Mouse (Mus musculus) neural tube, postnatal 0 days (tissue): ENCODE measurements around the gene Pcnx3. TPM values are rescaled to one million over a fixed set of nuclear protein-coding genes. Genes with fewer than 3 reads are reported as not detected.

ENCODE experiments used
- microRNA-seq: library from miRNA; unstranded; fragments of <30 nt; microRNA quantifications from one replicate; pipeline ENCODE4, GENCODE M21; 2016
- polyA plus RNA-seq: library from polyadenylated mRNA; unstranded; fragments of >200 nt; fragmentation: Nextera tagmentation; extraction: Ambion mirVana; gene quantifications from 2 replicates; pipeline ENCODE4 v1.2.1, GENCODE M21; 2015

Gene Pcnx3
- 16.5 and 22.2 TPM in 2 replicates for polyA plus RNA-seq

DNA sequence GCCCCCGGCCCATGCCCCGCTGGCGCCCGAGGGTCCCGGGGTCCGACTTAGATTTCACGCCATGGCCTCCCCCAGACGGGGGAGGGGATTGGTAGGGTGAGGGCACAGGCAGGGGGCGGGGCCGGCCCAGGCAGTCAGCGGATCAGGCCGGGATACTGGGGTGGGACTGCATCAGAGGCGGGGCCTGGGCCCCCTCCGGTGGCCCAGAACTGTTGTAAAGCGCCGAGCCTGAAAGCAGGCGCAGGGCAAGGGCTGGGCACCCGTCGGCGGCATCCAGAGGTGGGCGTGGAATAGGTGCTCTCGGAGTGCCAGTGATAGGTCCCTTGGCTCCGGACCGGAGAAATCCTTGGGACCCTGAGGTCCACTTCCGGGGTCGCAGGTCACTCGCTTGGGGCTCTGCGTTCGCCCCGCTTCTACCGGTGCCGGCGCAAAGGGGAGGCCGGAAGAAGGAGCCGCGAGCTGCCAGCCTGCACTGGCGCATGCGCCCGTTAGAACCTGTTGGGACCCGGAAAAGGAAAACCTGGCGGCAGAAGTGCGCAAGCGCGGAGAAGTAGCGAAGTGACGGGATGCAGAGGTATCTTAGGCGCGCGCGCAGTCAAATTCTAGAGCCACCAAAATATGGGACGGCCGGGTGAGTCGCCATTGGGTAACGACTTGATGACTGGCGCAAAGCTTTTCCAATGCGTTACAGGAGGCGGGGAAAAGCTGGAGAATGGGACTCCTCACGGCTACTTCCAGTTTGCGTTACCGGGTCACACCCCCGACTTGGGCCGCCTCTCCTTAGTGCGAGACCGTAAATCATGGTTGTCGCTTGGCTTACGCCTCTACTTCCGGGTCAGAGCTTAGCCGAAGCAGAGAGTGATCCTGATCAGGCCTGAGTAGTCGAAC is at the start of gene Pcnx3, which contains the start of gene Map3k11:
Gene Pcnx3 (minus strand): TSS at position 709 of the 888 bp plus-strand sequence.
Gene Map3k11 (plus strand): TSS at position 543 of the 888 bp plus-strand sequence.

DNA sequence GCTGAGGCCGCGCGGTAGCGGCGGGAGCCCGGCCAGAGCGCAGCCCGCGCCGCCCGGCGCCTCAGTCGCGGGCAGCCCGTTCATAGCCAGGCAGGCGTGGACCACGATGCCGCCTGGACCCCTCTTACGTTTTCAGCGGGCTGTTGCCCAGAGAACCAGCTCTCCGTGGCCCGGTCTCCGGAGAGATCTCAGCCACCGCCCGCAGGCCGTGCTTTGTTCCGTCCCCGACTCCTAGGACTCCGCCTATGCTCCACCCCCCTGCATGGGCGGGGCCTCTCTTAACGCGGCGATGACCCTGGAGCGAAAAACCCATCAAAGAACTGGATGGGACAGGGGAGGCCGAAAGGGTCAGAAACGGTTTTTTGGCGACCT is 40.7 kb upstream of the Pcnx3 start, which contains the start of gene Fam89b:
Gene Fam89b (minus strand): TSS at position 210 of the 372 bp plus-strand sequence.

DNA sequence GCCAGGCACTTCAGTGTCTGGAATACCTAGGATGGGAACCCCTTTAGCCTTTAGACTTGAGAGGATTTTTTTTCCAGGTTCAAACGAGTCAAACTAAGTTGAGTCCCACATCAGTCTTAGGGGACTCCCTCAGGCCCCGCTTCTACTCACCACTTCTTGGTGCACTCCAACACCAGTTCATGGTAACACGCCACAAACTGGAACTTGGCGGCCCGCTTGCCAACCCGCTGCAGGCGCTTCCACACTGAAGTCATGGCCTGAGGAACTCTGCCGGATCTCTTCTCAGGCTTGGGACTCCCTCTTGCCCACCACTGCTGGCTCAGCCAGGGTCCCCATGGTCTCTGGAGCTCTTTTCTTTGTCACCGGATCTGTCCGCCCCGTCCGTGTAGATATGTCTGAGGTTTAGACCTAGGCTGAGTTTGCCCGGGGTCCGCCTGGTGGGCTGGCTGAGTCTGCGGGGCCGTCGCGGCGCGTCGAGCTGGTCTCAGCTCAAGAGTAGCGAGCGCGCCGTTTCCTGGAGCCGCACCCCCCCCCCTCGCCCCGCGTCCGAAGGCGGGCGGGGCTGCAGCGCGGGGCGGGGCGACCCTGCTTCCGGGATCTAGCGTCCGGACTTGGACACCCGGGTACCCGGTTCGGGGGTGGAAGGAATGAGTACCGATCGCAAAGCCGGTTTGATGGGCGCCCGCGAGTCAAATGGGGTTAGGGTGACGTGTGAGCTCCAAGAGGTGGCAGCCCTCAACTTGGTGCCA is 37.2 kb upstream of the Pcnx3 start, which contains the start of gene Ehbp1l1:
Gene Ehbp1l1 (minus strand): TSS at position 551 of the 749 bp plus-strand sequence.

DNA sequence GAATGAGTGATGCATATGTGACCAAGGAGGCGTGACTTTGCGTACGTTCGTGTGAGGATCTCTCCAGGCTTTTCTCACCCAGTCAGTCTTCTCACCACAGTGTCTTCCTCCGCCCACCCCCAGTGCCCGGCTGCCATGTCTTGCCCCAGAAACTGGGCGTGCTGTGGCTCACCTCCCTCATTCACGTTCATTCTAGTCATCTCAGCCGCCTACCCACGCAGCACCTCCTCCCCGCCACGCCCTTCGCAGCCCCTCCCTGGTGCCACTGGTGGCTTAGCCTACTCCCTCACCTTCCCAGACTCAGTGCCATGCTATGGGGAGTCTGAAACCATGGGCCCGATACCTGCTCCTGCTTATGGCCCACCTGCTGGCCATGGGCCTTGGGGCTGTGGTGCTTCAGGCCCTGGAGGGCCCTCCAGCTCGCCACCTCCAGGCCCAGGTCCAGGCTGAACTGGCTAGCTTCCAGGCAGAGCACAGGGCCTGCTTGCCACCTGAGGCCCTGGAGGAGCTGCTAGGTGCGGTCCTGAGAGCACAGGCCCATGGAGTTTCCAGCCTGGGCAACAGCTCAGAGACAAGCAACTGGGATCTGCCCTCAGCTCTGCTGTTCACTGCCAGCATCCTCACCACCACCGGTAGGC is 15.6 kb upstream of the Pcnx3 start, which contains the start of gene Kcnk7:
Gene Kcnk7 (plus strand): TSS at position 205 of the 638 bp plus-strand sequence.

DNA sequence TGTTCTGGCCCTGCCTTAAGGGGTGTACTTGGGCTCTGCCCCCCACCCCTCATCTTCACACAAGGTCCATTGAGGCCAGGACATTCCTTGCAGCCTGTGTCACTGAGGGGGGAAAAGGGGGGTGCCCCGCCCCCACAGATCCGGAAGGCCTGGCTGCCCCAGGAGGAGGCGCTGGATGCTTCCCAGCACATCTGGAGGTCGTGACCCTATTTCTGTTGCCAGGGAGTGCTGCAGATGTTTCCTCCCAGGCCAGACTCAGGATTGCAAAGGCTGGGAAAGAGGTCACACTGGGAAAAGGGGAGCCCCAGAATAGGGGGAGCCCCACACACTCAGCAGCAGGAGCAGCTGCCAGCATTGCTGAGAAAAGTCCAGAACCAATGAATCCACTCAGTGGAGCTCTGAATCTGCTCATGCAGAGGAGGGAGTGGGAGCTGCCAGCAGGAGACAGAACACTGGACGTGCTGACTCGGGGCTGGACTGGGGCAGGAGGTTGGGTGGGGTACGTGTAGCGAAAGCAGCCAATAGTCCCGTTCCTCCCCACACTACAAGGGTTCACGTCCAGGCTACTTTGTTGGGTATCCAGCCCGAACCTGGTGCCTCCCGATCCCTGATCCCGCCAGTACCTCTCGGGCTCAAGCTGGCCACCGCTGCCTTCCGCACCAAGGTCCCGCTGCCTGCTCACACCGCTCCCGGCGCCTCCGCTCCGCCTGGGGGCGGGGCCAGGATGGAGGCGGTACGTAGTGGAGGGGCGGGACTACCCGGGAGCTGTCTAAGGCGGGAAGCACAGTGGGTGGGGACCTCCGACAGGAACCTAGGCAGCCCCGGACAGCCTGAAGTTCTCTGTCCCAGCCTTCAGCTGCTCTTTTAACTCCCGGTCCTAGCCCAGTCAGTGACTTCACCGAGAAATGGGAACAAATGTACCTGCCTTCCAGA is 25.5 kb downstream of the Pcnx3 start, which contains the start of gene Sipa1:
Gene Sipa1 (minus strand): TSS at position 727 of the 933 bp plus-strand sequence.

DNA sequence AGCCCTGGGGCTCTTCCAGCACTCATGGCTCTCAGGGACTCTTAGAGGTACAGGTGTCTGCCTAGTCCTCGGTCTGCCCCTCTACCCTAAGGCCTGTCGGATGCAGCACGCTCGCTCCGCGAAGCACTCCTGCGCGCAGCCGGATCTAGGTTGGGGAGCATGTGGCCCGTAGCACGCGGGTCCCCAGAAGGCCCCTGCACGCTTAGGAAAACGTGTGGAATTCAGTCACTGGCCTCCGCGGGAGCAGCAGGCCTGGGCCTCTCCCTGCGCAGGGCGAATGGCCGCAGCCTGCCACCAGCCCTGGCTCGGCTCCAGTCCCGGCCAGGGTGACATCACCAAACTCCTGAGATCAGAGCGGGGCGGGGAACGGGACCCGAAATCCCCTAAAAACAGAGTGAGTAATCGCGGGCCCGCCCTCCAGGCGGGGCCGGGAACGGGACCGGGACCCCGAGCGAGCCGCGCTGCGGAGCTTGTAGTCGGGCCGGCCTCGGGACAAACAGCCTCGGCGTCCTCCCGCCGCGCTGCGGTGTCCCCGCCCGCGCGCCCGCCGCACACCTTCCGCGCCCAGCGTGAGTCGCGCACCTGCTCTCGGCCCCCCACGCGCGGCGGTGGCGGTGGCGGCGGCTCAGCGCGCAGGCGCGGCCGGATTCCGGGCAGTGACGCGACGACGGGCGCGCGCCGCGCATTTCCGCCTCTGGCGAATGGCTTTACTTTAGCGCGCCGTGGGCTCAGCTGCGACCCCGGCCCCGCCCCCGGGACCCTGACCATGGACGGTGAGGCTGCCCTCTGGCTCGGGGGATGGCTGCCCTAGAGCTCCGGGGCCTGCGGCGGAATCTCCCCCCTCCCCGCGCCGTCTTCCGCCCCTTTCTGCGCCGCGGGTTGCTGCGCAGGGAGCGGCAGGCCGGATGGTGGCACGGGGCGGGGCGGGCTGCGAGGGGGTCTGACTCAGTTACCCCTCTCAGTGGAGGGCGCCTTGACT is 51.4 kb downstream of the Pcnx3 start, which contains the start of gene Rela:
Gene Rela (plus strand): TSS at position 415 of the 979 bp plus-strand sequence.

Small RNA genes within 50 kb of the gene (microRNA-seq; reads per million reads assigned to microRNA genes)
- gene Mir6987, result not detected

Other genes with a start within 250 kb of the Pcnx3 start
- not detected in 2 replicates for gene Fosl1, start 241.4 kb downstream of the Pcnx3 start, polyA plus RNA-seq
- 21.3 and 22.9 TPM in 2 replicates for gene Ccdc85b, start 231.0 kb downstream of the Pcnx3 start, polyA plus RNA-seq
- gene Fibp, start 228.3 kb downstream of the Pcnx3 start, polyA plus RNA-seq, result 161 and 163 TPM in 2 replicates
- 1.4 and 2.2 TPM in 2 replicates for gene Ctsw, start 220.4 kb downstream of the Pcnx3 start, polyA plus RNA-seq
- 44.4 and 50.1 TPM in 2 replicates for gene Efemp2, start 215.0 kb downstream of the Pcnx3 start, polyA plus RNA-seq
- 33.8 and 43.8 TPM in 2 replicates for gene Mus81, start 200.5 kb downstream of the Pcnx3 start, polyA plus RNA-seq
- gene Cfl1, start 198.5 kb downstream of the Pcnx3 start, polyA plus RNA-seq, result 2,893 and 3,202 TPM in 2 replicates
- not detected in 2 replicates for gene 1700020D05Rik, start 185.1 kb downstream of the Pcnx3 start, polyA plus RNA-seq
- 74.9 and 90.0 TPM in 2 replicates for gene Snx32, start 178.4 kb downstream of the Pcnx3 start, polyA plus RNA-seq
- gene Ovol1, start 128.3 kb downstream of the Pcnx3 start, polyA plus RNA-seq, result 0.25 TPM in 1 of 2 replicates, not detected in the other
- gene Ap5b1, start 120.9 kb downstream of the Pcnx3 start, polyA plus RNA-seq, result 3.7 and 3.8 TPM in 2 replicates
- 67.3 and 75.0 TPM in 2 replicates for gene Rnaseh2c, start 87.0 kb downstream of the Pcnx3 start, polyA plus RNA-seq
- gene Kat5, start 78.7 kb downstream of the Pcnx3 start, polyA plus RNA-seq, result 61.9 and 70.5 TPM in 2 replicates
- 27.0 and 30.9 TPM in 2 replicates for gene Rela, start 51.4 kb downstream of the Pcnx3 start, polyA plus RNA-seq
- 22.6 and 22.9 TPM in 2 replicates for gene Sipa1, start 25.2 kb downstream of the Pcnx3 start, polyA plus RNA-seq
- 10.7 and 12.0 TPM in 2 replicates for gene Map3k11, start 166 bp downstream of the Pcnx3 start, polyA plus RNA-seq
- gene Kcnk7, start 15.5 kb upstream of the Pcnx3 start, polyA plus RNA-seq, result 0.25 and 0.53 TPM in 2 replicates
- gene Ehbp1l1, start 37.4 kb upstream of the Pcnx3 start, polyA plus RNA-seq, result 39.6 and 46.6 TPM in 2 replicates
- 111 and 124 TPM in 2 replicates for gene Fam89b, start 40.7 kb upstream of the Pcnx3 start, polyA plus RNA-seq
- 20.0 and 20.8 TPM in 2 replicates for gene Ltbp3, start 52.0 kb upstream of the Pcnx3 start, polyA plus RNA-seq
- 75.6 and 85.9 TPM in 2 replicates for gene Scyl1, start 82.5 kb upstream of the Pcnx3 start, polyA plus RNA-seq
- gene Frmd8, start 186.4 kb upstream of the Pcnx3 start, polyA plus RNA-seq, result 12.2 and 12.5 TPM in 2 replicates
- gene Slc25a45, start 188.9 kb upstream of the Pcnx3 start, polyA plus RNA-seq, result 2.9 TPM in 2 replicates
- gene Tigd3, start 205.2 kb upstream of the Pcnx3 start, polyA plus RNA-seq, result 6.3 and 8.0 TPM in 2 replicates
- gene Dpf2, start 224.1 kb upstream of the Pcnx3 start, polyA plus RNA-seq, result 49.1 and 55.8 TPM in 2 replicates
- gene Cdc42ep2, start 235.9 kb upstream of the Pcnx3 start, polyA plus RNA-seq, result 18.7 and 21.8 TPM in 2 replicates